Mouse (Mus musculus) heart, adult 2 months (tissue): ENCODE measurements at regions not wholly inside any gene's neighbourhood (a gene's known extent, or its start where the extent isn't known, plus 50 kb on each side); places are given as distances from the start of the nearest gene placed in this dataset.
"Not testable (repeated sequence)": the region's sequence is repeated elsewhere in the genome, so short reads cannot be mapped to it uniquely, and the experiment has no call there.

ENCODE experiments used
- DNase-seq, 2 experiments: peaks; one replicate each; pipeline ENCODE4 v3.0.0; 2021
- H3K27ac ChIP-seq: fragments of 200-600 bp; 2 replicates; pipeline ENCODE4 v1.8.1; 2022
- H3K27me3 ChIP-seq: fragments of 200-500 bp; 2 replicates; pipeline ENCODE4 v1.6.1; 2012; ENCODE audit warnings: mild to moderate bottlenecking, low read length, inconsistent platforms, mixed read lengths; ENCODE audit not compliant: control insufficient read depth, insufficient read depth
- H3K36me3 ChIP-seq: fragments of 200-500 bp; 2 replicates; pipeline ENCODE4 v1.6.1; 2012; ENCODE audit warnings: low read length, inconsistent platforms; ENCODE audit not compliant: control insufficient read depth, insufficient read depth
- H3K4me1 ChIP-seq: fragments of 200-500 bp; 2 replicates; pipeline ENCODE4 v1.6.1; 2011; ENCODE audit warnings: low read length; ENCODE audit not compliant: control insufficient read depth, insufficient read depth
- H3K4me3 ChIP-seq: fragments of 200-600 bp; 2 replicates; pipeline ENCODE4 v1.8.1; 2022
- H3K79me2 ChIP-seq: fragments of 200-500 bp; replicated peaks from 2 replicates; pipeline ENCODE4 v1.6.1; 2012; ENCODE audit warnings: mild to moderate bottlenecking, inconsistent platforms, low read length, moderate library complexity, mixed read lengths; ENCODE audit not compliant: control insufficient read depth, insufficient read depth
- H3K9ac ChIP-seq: fragments of 200-500 bp; 2 replicates; pipeline ENCODE4 v1.6.1; 2012; ENCODE audit warnings: low read depth, mild to moderate bottlenecking, control low read depth, inconsistent platforms, low read length, mixed read lengths
- CTCF ChIP-seq: fragments of 200-600 bp; IDR thresholded peaks from 2 replicates; pipeline ENCODE4 v1.8.1; 2022; ENCODE audit warnings: antibody characterized with exemption, mild to moderate bottlenecking, moderate library complexity
- EP300 ChIP-seq: fragments of 200-500 bp; IDR thresholded peaks from 2 replicates; pipeline ENCODE4 v1.6.1; 2011; ENCODE audit warnings: low read depth, low read length, control low read depth; ENCODE audit not compliant: insufficient read depth
- POLR2A ChIP-seq: fragments of 200-500 bp; IDR thresholded peaks from 2 replicates; pipeline ENCODE4 v1.6.1; 2011; ENCODE audit warnings: mild to moderate bottlenecking, low read depth, low read length, control low read depth; ENCODE audit not compliant: insufficient read depth
- WGBS: fragments of 180-500 bp; shearing (Covaris S2); methylation state at CpG from one replicate; pipeline ENCODE4 v1.1.7; 2018; 5-methylcytosine and 5-hydroxymethylcytosine counted together
- intact Hi-C: fragments of 180-260 bp; cut with DNase I; formaldehyde crosslinking; loops from one replicate; pipeline ENCODE4 v1.15.1; 2025

GRCm38 (mm10) chr17:4612136-4612535 lies 382.0 kb upstream of the Arid1b start:
- no peak overlapping the region for H3K4me3 ChIP-seq
- no peaks in the 10 kb centered on the region for H3K27me3 ChIP-seq
- peak overlapping the region; percentile 87 for H3K27ac ChIP-seq
- H3K36me3 ChIP-seq = peaks cover 3% of the 10 kb centered on the region
- no peaks in the 10 kb centered on the region for H3K79me2 ChIP-seq
- H3K9ac ChIP-seq = no peak overlapping the region
- peak; percentile 29 to 54 for DNase-seq
- 31% methylated on average over 10 of the region's 10 CpGs for WGBS
- peaks cover 1% of the 10 kb centered on the region for H3K4me1 ChIP-seq
- TF ChIP-seq CTCF = no peak
- peak; percentile 65; the same call in 1 of the 2 replicates for TF ChIP-seq EP300
- peak; percentile 32; the same call in 1 of the 2 replicates for TF ChIP-seq POLR2A
- intact Hi-C loops = loop anchor here (10.0 kb wide), 1 partner anchor 477 kb away; no protein-coding TSS in a partner anchor

DNA sequence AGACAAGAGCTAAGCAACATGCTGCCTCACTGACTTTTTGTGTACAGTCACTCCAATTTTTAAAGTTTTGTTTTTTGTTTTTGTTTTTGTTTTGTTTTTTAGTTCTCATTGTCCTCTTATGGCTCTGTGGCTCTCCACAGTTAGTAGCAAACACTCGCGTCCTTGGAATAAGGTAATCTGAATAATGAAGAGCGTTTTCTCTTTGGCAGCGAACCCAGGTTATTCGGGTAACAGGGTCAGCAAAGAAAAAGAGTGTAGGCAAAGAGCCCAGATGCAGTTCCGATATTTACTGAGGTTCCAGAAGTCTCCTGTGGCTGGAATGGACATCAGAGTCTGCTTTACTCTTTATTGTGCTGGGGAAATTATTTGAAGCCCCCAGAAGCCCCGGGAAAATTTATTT lies 381.4 kb upstream of the Arid1b start:
- no peak for TF ChIP-seq CTCF
- DNase-seq = peak in 1 of 2 experiments; percentile 42
- WGBS = 52% methylated on average over 7 of the region's 7 CpGs
- H3K4me1 ChIP-seq = peaks cover 1% of the 10 kb centered on the region
- intact Hi-C loops = loop anchor here (10.0 kb wide), 1 partner anchor 478 kb away; no protein-coding TSS in a partner anchor
- no peak overlapping the region; the same call in 1 of the 2 replicates for H3K9ac ChIP-seq
- no peak overlapping the region for H3K4me3 ChIP-seq
- no peaks in the 10 kb centered on the region for H3K79me2 ChIP-seq
- H3K27me3 ChIP-seq = no peaks in the 10 kb centered on the region
- peaks cover 3% of the 10 kb centered on the region for H3K36me3 ChIP-seq
- peak overlapping the region; percentile 87 for H3K27ac ChIP-seq

DNA sequence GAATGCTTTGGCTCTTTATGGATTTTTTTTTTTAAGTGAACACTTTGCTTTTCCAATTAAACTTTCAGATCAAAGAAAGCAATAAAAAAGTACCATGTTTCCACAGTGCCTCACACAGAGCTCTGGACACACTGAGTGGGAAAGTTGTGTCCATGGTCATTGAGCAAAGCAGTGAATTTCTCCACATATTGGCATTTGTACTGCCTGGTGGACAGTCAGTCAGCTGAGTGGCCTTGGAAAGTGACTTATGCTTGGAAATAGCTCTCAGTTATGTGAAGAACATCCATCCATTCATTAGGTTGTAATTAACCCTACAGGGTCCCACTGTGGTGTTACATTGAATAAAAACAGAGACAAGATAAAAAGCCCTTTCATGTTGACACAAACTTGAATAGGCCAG lies 373.8 kb upstream of the Arid1b start:
- no peaks in the 10 kb centered on the region for H3K36me3 ChIP-seq
- H3K9ac ChIP-seq = no peak overlapping the region
- H3K27ac ChIP-seq = no peak overlapping the region
- no peaks in the 10 kb centered on the region for H3K4me1 ChIP-seq
- TF ChIP-seq CTCF (no peak), POLR2A (no peak), EP300 (no peak)
- no peaks in the 10 kb centered on the region for H3K79me2 ChIP-seq
- H3K4me3 ChIP-seq = no peak overlapping the region
- no peaks in the 10 kb centered on the region for H3K27me3 ChIP-seq
- DNase-seq = no peak
- intact Hi-C loops = no loop called here

GRCm38 (mm10) chr17:4626126-4626525 lies 368.0 kb upstream of the Arid1b start:
- DNase-seq, intact Hi-C loops, H3K9ac ChIP-seq, H3K4me3 ChIP-seq, H3K36me3 ChIP-seq, H3K79me2 ChIP-seq, H3K27ac ChIP-seq, H3K4me1 ChIP-seq, H3K27me3 ChIP-seq: not testable (repeated sequence)
- 100% methylated on average over 1 of the region's 1 CpGs for WGBS

- Histone ChIP-seq H3K4me3 (no peak overlapping the region), H3K4me1 (no peaks in the 10 kb centered on the region), H3K9ac (no peak overlapping the region), H3K79me2 (no peaks in the 10 kb centered on the region), H3K27me3 (no peaks in the 10 kb centered on the region), H3K36me3 (no peaks in the 10 kb centered on the region), H3K27ac (no peak overlapping the region)
- DNase-seq = no peak
- TF ChIP-seq EP300 (no peak), CTCF (no peak), POLR2A (no peak)
- intact Hi-C loops = no loop called here
- WGBS = 79% methylated on average over 7 of the region's 7 CpGs
Observed at GRCm38 (mm10) chr17:4627542-4627941, 366.6 kb upstream of the Arid1b start.

DNA sequence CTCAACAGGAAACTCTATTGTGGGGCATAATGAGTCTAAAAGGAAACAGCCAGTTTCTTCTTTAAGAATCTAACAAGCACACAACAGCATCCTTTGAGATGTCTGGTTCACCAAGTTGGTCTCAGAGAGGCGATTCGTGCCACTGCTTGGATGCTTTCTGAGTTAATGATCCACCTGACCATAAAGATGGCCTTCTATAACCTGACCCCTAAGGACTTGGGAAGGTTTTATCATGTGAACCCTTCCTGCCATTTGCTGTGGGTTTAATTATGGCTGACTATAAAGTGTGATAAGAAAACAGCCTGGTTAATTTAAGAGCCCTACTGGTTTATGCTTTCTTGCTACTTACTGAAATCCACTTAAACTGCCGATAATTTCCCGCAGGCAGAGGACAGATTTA lies 363.0 kb upstream of the Arid1b start:
- intact Hi-C loops = no loop called here
- no peaks in the 10 kb centered on the region for H3K4me1 ChIP-seq
- H3K4me3 ChIP-seq = no peak overlapping the region
- WGBS = 90% methylated on average over 4 of the region's 4 CpGs
- no peaks in the 10 kb centered on the region for H3K79me2 ChIP-seq
- H3K27ac ChIP-seq = no peak overlapping the region
- no peaks in the 10 kb centered on the region for H3K36me3 ChIP-seq
- no peak for DNase-seq
- no peaks in the 10 kb centered on the region for H3K27me3 ChIP-seq
- no peak overlapping the region for H3K9ac ChIP-seq
- TF ChIP-seq CTCF (no peak), POLR2A (no peak), EP300 (no peak)

GRCm38 (mm10) chr17:4632506-4632905 lies 361.6 kb upstream of the Arid1b start:
- intact Hi-C loops = no loop called here
- no peaks in the 10 kb centered on the region for H3K4me1 ChIP-seq
- WGBS = 84% methylated on average over 2 of the region's 2 CpGs

More at GRCm38 (mm10) chr17:4632506-4632905, 361.6 kb upstream of the Arid1b start:
- no peaks in the 10 kb centered on the region for H3K79me2 ChIP-seq
- H3K36me3 ChIP-seq = no peaks in the 10 kb centered on the region
- TF ChIP-seq CTCF (no peak), EP300 (no peak), POLR2A (no peak)
- no peak overlapping the region for H3K4me3 ChIP-seq
- H3K27me3 ChIP-seq = no peaks in the 10 kb centered on the region
- H3K27ac ChIP-seq = no peak overlapping the region
- DNase-seq = no peak
- H3K9ac ChIP-seq = no peak overlapping the region
